Mouse (Mus musculus): ENCODE results near the gene Crot. TPM values are rescaled to one million over a fixed set of nuclear protein-coding genes. Genes with fewer than 3 reads are reported as not detected.

Crot gene
- 2.0 and 2.9 TPM in 2 replicates for polyA plus RNA-seq (2012; ENCODE audit: low replicate concordance)

GRCm38 (mm10) chr5:8996686-8997512, at the start of gene Crot:
Gene Crot (minus strand): TSS chr5:8997324.

Other genes starting within 250 kb of the Crot start
- 2.9 and 4.9 TPM in 2 replicates for gene Abcb1b, start 199.2 kb downstream of the Crot start, polyA plus RNA-seq (2012; ENCODE audit: low replicate concordance)
- 1.1 and 18.5 TPM in 2 replicates for gene Abcb4, start 103.6 kb downstream of the Crot start, polyA plus RNA-seq (2012; ENCODE audit: low replicate concordance)
- 122 and 169 TPM in 2 replicates for gene Tmem243, start 103.3 kb upstream of the Crot start, polyA plus RNA-seq (2012; ENCODE audit: low replicate concordance)
- gene Dmtf1, start 164.5 kb upstream of the Crot start, polyA plus RNA-seq (2012; ENCODE audit: low replicate concordance) = 3.6 and 4.6 TPM in 2 replicates

All from hematopoietic multipotent progenitor cell, adult 10-12 weeks (in vitro differentiated cells).